Mouse (Mus musculus) midbrain, embryonic 13.5 days (tissue): ENCODE measurements at regions not wholly inside any gene's neighbourhood (a gene's known extent, or its start where the extent isn't known, plus 50 kb on each side); places are given as distances from the start of the nearest gene placed in this dataset.
"Not testable (repeated sequence)": the region's sequence is repeated elsewhere in the genome, so short reads cannot be mapped to it uniquely, and the experiment has no call there.

Experiments
- ATAC-seq: fragments of 200-750 bp; cut with Nextera tagmentation; 2 replicates; pipeline ENCODE4 v1.8.0; 2017; ENCODE audit warnings: mild to moderate bottlenecking, moderate TSS enrichment, moderate library complexity
- H3K27ac ChIP-seq: fragments of 300-500 bp; sonication (generic); 2 replicates; pipeline ENCODE4 v1.5.1; 2015; ENCODE audit warnings: inconsistent platforms, mild to moderate bottlenecking, moderate library complexity
- H3K27me3 ChIP-seq: fragments of 300-500 bp; sonication (generic); 2 replicates; pipeline ENCODE4 v1.6.1; 2015; ENCODE audit warnings: mild to moderate bottlenecking, inconsistent platforms
- H3K36me3 ChIP-seq: fragments of 300-500 bp; sonication (generic); 2 replicates; pipeline ENCODE4 v1.6.1; 2015; ENCODE audit warnings: mild to moderate bottlenecking, inconsistent platforms
- H3K4me1 ChIP-seq: fragments of 300-500 bp; sonication (generic); replicated peaks from 2 replicates; pipeline ENCODE4 v1.6.1; 2015; ENCODE audit warnings: inconsistent platforms
- H3K4me2 ChIP-seq: fragments of 300-500 bp; sonication (generic); replicated peaks from 2 replicates; pipeline ENCODE4 v1.6.1; 2015; ENCODE audit warnings: moderate library complexity, mild to moderate bottlenecking, inconsistent platforms
- H3K4me3 ChIP-seq: fragments of 300-500 bp; sonication (generic); replicated peaks from 2 replicates; pipeline ENCODE4 v1.5.1; 2015; ENCODE audit warnings: mild to moderate bottlenecking, inconsistent platforms
- H3K9ac ChIP-seq: fragments of 300-500 bp; sonication (generic); replicated peaks from 2 replicates; pipeline ENCODE4 v1.6.1; 2015; ENCODE audit warnings: mild to moderate bottlenecking, inconsistent platforms
- H3K9me3 ChIP-seq: fragments of 300-500 bp; sonication (generic); 2 replicates; pipeline ENCODE4 v1.6.1; 2016; ENCODE audit warnings: mild to moderate bottlenecking, inconsistent platforms
- WGBS: fragments of 180-500 bp; shearing (Covaris S2); methylation state at CpG from one replicate; pipeline ENCODE4 v1.1.7; 2015; 5-methylcytosine and 5-hydroxymethylcytosine counted together

- not testable (repeated sequence) for H3K9ac ChIP-seq, ATAC-seq, H3K4me1 ChIP-seq, H3K27ac ChIP-seq, H3K4me2 ChIP-seq, H3K9me3 ChIP-seq, H3K36me3 ChIP-seq, H3K4me3 ChIP-seq, H3K27me3 ChIP-seq
- 87% methylated on average over 4 of the region's 4 CpGs for WGBS
Observed at GRCm38 (mm10) chr6:48341367-48341766, 54.0 kb upstream of the Krba1 start.

DNA sequence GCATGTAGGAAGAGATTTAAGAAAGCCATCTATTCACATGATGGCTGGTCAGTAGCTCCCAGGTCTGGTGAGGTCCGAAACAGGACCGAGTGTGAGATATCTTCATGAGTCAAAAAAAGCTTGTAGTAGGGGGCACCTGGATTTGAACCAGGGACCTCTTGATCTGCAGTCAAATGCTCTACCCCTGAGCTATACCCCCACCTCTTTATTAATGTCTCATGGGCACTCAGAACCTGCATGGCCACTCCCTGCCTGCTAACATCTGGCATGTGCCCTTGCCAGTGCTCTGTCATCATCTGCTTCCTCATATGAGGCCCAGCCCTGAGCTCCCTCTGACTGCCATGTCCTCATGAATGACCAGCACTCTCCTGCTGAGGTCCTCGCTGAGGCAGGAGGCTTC, 58.4 kb upstream of the Krba1 start:
- H3K9ac ChIP-seq, H3K36me3 ChIP-seq, H3K4me3 ChIP-seq, H3K4me1 ChIP-seq, H3K9me3 ChIP-seq, H3K4me2 ChIP-seq, H3K27ac ChIP-seq, ATAC-seq, H3K27me3 ChIP-seq: not testable (repeated sequence)
- 84% methylated on average over 3 of the region's 3 CpGs for whole genome bisulfite sequencing

- no peak for ATAC-seq
- WGBS, result 92% methylated on average over 1 of the region's 1 CpGs
- no peak overlapping the region for H3K9ac ChIP-seq
- no peak overlapping the region for H3K27ac ChIP-seq
- H3K9me3 ChIP-seq, result no peaks in the 10 kb centered on the region
- no peaks in the 10 kb centered on the region for H3K36me3 ChIP-seq
- H3K4me3 ChIP-seq, result no peak overlapping the region
- no peaks in the 10 kb centered on the region for H3K27me3 ChIP-seq
- no peak overlapping the region for H3K4me2 ChIP-seq
- H3K4me1 ChIP-seq, result no peaks in the 10 kb centered on the region
Observed at GRCm38 (mm10) chr6:48288011-48288410, 107.4 kb upstream of the Krba1 start.

- not testable (repeated sequence) for H3K4me3 ChIP-seq, H3K9me3 ChIP-seq, H3K27ac ChIP-seq, H3K4me1 ChIP-seq, H3K27me3 ChIP-seq, H3K9ac ChIP-seq, ATAC-seq, H3K36me3 ChIP-seq, H3K4me2 ChIP-seq
- 46% methylated on average over 1 of the region's 1 CpGs for WGBS
Observed at GRCm38 (mm10) chr6:48279646-48280045, 115.7 kb upstream of the Krba1 start.

GRCm38 (mm10) chr6:48261563-48261962, 133.8 kb upstream of the Krba1 start:
- not testable (repeated sequence) for H3K36me3 ChIP-seq, H3K27me3 ChIP-seq, H3K4me2 ChIP-seq, H3K4me3 ChIP-seq, H3K27ac ChIP-seq, H3K4me1 ChIP-seq, H3K9ac ChIP-seq, ATAC-seq, H3K9me3 ChIP-seq

- not testable (repeated sequence) for H3K4me3 ChIP-seq, H3K9ac ChIP-seq, H3K9me3 ChIP-seq, ATAC-seq, H3K36me3 ChIP-seq, H3K27me3 ChIP-seq, H3K4me2 ChIP-seq, H3K4me1 ChIP-seq, H3K27ac ChIP-seq
Observed at GRCm38 (mm10) chr6:48252989-48253388, 142.4 kb upstream of the Krba1 start.

DNA sequence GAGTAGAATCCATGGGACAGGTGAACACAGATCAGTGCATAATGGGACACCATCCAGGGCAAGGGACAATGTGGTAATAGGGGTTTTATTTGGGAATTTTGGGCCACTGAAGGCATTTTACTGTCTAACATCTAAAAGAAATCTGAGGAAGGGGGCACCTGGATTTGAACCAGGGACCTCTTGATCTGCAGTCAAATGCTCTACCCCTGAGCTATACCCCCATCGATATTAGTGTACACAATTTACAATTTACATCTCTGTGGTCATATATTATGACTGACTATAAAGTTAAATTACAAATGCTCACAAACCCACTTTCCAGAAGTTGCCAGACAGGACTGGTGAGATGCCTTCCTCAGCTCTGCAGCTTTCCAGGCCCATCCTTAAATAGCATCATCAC, 143.4 kb upstream of the Krba1 start:
- ATAC-seq, result no peak
- Histone ChIP-seq H3K27me3 (no peaks in the 10 kb centered on the region), H3K4me3 (no peak overlapping the region), H3K9me3 (no peaks in the 10 kb centered on the region), H3K4me2 (no peak overlapping the region), H3K9ac (no peak overlapping the region), H3K36me3 (no peaks in the 10 kb centered on the region), H3K27ac (no peak overlapping the region), H3K4me1 (no peaks in the 10 kb centered on the region)
- WGBS, result 86% methylated on average over 1 of the region's 1 CpGs

DNA sequence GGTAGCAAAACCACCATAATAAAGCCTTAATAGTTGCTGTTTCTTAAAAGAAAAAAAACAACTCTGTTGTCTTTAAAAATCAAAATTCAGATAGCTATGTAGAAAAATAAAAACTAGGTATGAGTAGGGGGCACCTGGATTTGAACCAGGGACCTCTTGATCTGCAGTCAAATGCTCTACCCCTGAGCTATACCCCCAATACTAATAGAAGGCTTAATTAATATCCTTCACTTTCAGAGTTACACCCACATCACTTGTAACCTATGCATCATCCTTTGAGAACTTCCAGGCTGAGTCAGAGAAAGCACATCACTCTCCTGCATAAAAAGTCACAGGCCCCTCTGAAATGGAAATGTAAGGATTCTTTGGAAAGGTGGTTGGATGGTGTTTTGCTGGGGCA, 151.2 kb upstream of the Krba1 start:
- H3K27me3 ChIP-seq, H3K27ac ChIP-seq, H3K36me3 ChIP-seq, ATAC-seq, H3K9me3 ChIP-seq, H3K9ac ChIP-seq, H3K4me3 ChIP-seq, H3K4me2 ChIP-seq, H3K4me1 ChIP-seq: not testable (repeated sequence)

GRCm38 (mm10) chr6:48227431-48227830, 141.0 kb upstream of the Zfp746 start:
- ATAC-seq, result no peak
- no peaks in the 10 kb centered on the region for H3K36me3 ChIP-seq
- no peaks in the 10 kb centered on the region for H3K4me1 ChIP-seq
- H3K27ac ChIP-seq, result no peak overlapping the region
- H3K9ac ChIP-seq, result no peak overlapping the region
- WGBS, result 62% methylated on average over 9 of the region's 9 CpGs
- no peaks in the 10 kb centered on the region for H3K9me3 ChIP-seq
- H3K27me3 ChIP-seq, result no peaks in the 10 kb centered on the region
- H3K4me3 ChIP-seq, result no peak overlapping the region
- no peak overlapping the region for H3K4me2 ChIP-seq

GRCm38 (mm10) chr6:48224206-48224605, 137.8 kb upstream of the Zfp746 start:
- WGBS, result 93% methylated on average over 4 of the region's 4 CpGs
- H3K4me3 ChIP-seq, result no peak overlapping the region
- no peaks in the 10 kb centered on the region for H3K27me3 ChIP-seq
- H3K27ac ChIP-seq, result no peak overlapping the region
- H3K4me2 ChIP-seq, result no peak overlapping the region
- H3K36me3 ChIP-seq, result no peaks in the 10 kb centered on the region
- no peak for ATAC-seq
- no peaks in the 10 kb centered on the region for H3K9me3 ChIP-seq
- H3K9ac ChIP-seq, result no peak overlapping the region
- H3K4me1 ChIP-seq, result no peaks in the 10 kb centered on the region

DNA sequence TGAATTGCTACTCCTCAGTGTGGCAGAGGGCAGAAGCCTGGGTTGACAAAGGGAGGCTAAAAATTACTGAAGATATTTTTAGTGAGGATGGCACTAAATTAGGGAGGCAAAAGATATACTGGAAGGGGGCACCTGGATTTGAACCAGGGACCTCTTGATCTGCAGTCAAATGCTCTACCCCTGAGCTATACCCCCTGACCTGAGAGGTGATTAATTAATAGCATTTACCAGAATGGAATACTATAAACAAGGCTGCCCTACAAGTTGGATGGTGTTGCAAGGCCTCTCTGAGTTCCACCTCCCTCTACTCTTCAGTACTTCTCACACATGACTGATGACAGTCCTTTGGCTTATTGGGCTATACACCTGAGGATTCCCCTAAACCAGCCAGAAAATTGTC, 136.6 kb upstream of the Zfp746 start:
- ATAC-seq, result no peak
- Histone ChIP-seq H3K9me3 (no peaks in the 10 kb centered on the region), H3K4me2 (no peak overlapping the region), H3K9ac (no peak overlapping the region), H3K27me3 (no peaks in the 10 kb centered on the region), H3K4me1 (no peaks in the 10 kb centered on the region), H3K27ac (no peak overlapping the region), H3K36me3 (no peaks in the 10 kb centered on the region), H3K4me3 (no peak overlapping the region)

GRCm38 (mm10) chr6:48221806-48222205, 135.4 kb upstream of the Zfp746 start:
- not testable (repeated sequence) for H3K4me3 ChIP-seq, H3K4me1 ChIP-seq, H3K27me3 ChIP-seq, H3K4me2 ChIP-seq, H3K9ac ChIP-seq, H3K27ac ChIP-seq, H3K9me3 ChIP-seq, H3K36me3 ChIP-seq, ATAC-seq
- WGBS, result 38% methylated on average over 1 of the region's 1 CpGs

DNA sequence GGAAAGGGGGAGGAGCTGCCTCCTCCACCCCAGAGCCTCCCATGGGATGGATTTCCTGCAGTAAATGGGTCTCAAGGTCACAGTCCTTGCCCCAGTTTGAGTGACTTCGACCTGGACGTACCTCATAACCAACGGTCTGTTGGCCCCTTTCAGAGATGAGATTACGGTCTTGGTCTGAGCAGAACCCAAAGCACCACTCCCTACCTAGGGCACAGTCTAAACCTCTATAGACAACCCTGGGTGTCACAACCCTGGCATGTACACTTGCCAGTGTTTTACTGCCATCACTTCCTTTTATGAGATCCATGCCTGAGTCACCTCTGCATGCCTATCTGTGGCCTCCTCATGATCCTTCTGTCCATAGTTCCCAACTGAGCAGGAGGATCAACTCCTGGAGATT, 128.8 kb upstream of the Zfp746 start:
- H3K9ac ChIP-seq, result no peak overlapping the region
- no peaks in the 10 kb centered on the region for H3K36me3 ChIP-seq
- H3K9me3 ChIP-seq, result no peaks in the 10 kb centered on the region
- no peaks in the 10 kb centered on the region for H3K27me3 ChIP-seq
- no peak overlapping the region for H3K4me3 ChIP-seq
- 79% methylated on average over 4 of the region's 4 CpGs for WGBS
- no peak overlapping the region for H3K4me2 ChIP-seq
- no peaks in the 10 kb centered on the region for H3K4me1 ChIP-seq
- ATAC-seq, result no peak
- H3K27ac ChIP-seq, result no peak overlapping the region

- Histone ChIP-seq H3K9me3 (no peaks in the 10 kb centered on the region), H3K9ac (no peak overlapping the region), H3K4me2 (no peak overlapping the region), H3K4me3 (no peak overlapping the region), H3K27me3 (no peaks in the 10 kb centered on the region), H3K36me3 (no peaks in the 10 kb centered on the region), H3K4me1 (no peaks in the 10 kb centered on the region), H3K27ac (no peak overlapping the region)
- no peak for ATAC-seq
- WGBS, result 89% methylated on average over 2 of the region's 2 CpGs
Observed at GRCm38 (mm10) chr6:48209739-48210138, 123.3 kb upstream of the Zfp746 start.
